Mouse (Mus musculus) cerebellum, postnatal 25 days (tissue): ENCODE results near the gene Spty2d1.
"Not testable (repeated sequence)": the region's sequence is repeated elsewhere in the genome, so short reads cannot be mapped to it uniquely, and the experiment has no call there.

ENCODE experiments used
- DNase-seq, 2 experiments: peaks; one replicate each; pipeline ENCODE4 v3.0.0; 2021; ENCODE audit warnings: mixed read lengths in 2 of 2

Spty2d1 gene

DNA sequence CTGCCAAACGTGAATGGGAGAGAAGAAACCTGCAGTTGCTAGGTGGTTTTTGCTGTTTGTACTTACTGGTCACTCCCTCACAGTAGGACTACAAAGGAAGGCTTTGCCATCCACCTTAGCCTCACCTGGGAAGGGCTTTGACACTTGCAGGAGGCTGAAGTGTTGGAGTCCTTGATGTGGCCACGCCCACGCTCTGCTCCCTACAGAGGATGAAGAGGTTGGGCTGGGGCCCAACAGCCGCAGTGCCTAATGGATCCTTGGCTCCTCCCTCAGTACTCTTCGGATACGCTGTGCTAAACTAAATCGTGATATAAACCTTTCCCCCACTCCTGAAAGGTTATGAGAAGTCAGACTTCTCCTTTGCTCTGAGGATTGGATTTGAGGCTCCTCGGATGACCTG lies 12.7 kb upstream of the Spty2d1 start:
- DNase-seq, result no peak

- peak; percentile 32 to 43 for DNase-seq
Measured at GRCm38 (mm10) chr7:47019641-47020040, 11.4 kb upstream of the Spty2d1 start.

DNA sequence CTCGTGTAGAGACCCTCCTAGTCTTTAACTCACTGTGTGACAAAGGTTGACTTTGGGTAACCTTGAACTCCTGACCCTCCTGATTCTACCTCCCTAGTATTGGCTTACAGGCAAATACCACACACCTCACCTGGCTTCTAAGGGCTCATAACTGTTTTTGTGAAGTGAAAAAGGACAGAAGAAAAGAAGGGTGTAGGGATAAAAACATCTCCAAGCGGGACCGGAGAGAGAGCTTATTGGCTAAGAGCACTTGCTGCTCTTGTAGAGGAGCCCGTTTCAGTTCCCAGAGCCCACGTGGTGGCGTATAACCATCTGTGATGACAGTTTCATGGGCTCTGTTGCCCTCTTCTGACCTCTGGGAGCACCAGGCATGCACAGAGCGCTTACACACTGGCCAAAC lies 8.9 kb upstream of the Spty2d1 start:
- no peak for DNase-seq

- no peak for DNase-seq
Measured at GRCm38 (mm10) chr7:47016602-47017001, 8.4 kb upstream of the Spty2d1 start.

- DNase-seq, result peak; percentile 74 to 86
Measured at GRCm38 (mm10) chr7:47015390-47016065, 7.3 kb upstream of the Spty2d1 start.

DNA sequence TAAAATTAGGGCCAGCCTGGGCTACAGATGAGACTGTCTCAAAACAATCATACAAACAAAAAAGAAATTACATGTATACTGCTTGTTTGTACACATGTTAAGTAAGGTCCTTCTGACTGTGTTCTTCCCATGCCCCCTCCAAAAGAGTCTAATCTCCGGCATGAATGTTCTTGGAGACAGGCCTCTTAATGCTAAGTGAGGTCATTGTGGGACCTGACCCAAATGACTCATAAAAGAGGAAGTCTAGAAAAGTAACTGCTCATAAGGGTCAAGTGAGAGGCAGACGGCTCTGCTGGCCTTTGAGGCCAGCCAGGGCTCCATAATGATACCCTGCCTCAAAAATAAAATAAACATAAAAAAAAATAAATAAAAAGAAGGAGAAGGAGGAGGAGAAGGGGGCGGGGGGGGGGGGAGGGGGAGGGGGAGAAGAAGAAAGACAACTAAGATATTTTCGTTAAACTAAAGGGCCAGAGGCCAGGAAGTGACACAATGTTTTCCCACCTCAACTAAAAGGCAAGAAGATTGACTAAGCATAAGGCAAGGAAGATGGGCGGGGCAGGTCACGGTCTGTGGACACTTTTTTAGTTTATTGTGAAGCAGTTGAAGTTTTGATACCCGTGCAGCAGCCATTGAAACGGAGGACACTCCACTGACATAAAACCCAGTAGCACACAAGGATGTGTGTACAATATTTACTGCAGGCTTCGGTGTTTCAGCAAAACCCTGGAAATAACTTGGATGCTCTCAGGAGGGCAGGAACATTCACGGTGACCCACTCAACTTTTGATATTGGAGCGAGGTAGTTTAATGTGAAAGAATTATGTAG lies 6.6 kb upstream of the Spty2d1 start:
- DNase-seq, result no peak

DNA sequence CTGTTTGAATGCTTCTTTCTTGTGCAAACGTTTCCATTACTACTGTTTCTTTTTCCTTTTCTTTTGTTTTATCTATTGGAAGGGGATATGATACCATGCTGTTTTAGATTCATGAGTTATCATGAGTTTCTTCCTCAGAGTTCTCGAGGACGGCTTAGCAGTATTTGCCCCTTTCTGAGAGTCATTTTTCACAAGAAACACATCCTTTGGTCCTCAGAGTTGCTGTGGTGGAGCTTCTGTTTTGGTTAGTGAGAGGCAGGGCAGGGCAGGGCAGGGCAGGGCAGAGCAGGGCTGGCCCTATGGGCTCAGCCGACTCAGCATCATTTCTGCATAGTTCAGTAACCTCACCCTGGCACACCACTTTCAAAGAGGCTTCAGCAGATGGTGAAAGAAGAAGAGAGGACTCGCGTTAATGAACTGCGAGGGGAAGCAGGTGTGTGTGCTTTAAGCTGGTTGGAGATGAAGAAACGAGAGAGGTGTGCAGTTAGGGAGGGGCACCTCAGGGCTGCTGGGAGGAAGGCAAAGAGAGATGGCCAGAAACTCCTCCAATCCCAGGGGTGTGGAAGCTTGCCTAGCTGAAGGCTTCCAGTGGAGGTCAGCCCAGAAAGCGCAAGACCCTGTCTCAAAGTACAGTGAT lies 5.0 kb upstream of the Spty2d1 start:
- no peak for DNase-seq

GRCm38 (mm10) chr7:47007818-47008167 lies 418 bp downstream of the Spty2d1 start:
- no peak for DNase-seq

GRCm38 (mm10) chr7:47007109-47007780 lies 966 bp downstream of the Spty2d1 start:
- peak in 1 of 2 experiments; percentile 41 for DNase-seq

DNA sequence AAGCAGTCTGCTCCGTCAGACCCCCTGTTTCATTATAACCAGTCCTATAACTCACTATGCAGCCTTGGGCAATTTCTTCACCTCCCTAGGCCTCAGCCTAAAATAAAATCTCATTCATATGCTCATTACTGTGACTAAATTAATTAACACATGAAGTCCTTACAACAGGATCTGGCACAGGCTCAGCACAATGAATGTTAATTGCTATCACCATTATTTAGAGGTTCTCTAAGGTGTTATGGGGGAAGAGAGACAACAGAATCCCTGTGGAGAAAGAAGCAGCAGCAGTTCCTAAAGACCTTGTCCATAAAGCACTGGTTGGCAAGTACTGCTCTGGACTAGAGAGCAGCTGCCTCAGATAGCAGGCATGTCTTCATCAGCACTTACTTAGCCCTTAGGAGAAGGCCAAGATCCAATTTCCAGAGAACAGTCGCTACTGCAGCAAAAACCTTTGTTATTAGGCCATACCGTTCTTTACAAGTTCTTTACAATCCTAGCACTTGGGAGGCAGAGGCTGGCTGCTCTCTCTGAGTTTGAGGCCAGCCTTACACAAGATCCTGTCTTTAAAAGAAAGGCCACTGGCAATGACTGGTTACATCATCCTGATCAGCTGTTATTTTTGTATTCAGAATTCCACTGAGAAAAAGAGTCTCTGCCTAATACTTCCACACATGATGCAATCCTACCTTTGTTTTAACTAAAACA lies 4.6 kb downstream of the Spty2d1 start:
- no peak for DNase-seq

DNA sequence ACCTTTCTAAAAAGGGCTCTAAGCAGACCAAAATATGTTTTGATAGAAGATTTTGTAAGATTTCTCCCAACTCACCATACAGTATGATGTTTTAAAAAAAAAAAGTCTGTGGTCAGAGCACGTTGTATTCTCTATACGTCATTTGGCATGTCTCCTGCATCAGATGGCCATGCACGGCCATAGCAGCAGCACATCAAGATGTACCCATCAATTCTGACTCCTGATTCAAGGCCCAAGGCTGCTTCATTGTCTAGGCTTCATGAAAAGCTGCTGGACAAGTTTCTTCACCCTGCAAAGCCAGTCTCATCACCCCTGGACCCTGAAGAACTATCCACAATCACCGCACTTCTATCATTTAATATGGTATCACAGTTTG lies 6.3 kb downstream of the Spty2d1 start:
- DNase-seq, result no peak

- no peak for DNase-seq
Measured at GRCm38 (mm10) chr7:47001125-47001899, 6.9 kb downstream of the Spty2d1 start.

GRCm38 (mm10) chr7:47000644-47000983 lies 7.6 kb downstream of the Spty2d1 start:
- no peak for DNase-seq

DNA sequence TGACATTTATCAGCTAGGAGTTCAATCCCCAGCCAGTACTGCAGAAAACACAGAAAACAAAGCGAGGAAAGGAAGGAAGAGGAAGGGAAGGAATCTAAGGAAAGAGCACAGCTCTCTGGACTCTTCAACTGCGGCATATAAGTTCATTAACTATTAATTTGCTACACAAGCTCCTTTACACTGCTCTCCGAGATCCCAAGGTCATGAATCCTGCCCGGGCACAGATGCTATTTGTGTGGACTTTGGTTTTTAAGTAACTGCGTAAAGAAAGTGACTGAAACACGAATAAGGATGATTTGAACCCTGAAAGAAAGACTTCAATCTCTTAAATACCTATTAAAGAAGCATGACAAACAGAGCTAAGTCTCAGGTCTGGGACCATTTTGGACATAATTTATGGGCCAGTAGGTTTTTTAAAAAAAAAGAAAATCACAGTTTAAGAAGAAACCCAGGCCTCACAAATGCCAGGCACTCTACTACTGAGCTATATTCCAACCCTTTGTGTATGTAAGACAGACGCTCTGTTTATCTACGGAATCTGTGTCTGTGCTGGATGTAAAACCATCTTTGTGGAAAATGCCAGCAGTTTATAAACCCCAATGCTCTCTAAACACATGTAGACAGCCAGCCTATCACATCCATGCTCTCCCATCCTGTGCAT lies 8.1 kb downstream of the Spty2d1 start:
- no peak for DNase-seq

GRCm38 (mm10) chr7:46998942-46999341 lies 9.3 kb downstream of the Spty2d1 start:
- DNase-seq, result no peak

DNA sequence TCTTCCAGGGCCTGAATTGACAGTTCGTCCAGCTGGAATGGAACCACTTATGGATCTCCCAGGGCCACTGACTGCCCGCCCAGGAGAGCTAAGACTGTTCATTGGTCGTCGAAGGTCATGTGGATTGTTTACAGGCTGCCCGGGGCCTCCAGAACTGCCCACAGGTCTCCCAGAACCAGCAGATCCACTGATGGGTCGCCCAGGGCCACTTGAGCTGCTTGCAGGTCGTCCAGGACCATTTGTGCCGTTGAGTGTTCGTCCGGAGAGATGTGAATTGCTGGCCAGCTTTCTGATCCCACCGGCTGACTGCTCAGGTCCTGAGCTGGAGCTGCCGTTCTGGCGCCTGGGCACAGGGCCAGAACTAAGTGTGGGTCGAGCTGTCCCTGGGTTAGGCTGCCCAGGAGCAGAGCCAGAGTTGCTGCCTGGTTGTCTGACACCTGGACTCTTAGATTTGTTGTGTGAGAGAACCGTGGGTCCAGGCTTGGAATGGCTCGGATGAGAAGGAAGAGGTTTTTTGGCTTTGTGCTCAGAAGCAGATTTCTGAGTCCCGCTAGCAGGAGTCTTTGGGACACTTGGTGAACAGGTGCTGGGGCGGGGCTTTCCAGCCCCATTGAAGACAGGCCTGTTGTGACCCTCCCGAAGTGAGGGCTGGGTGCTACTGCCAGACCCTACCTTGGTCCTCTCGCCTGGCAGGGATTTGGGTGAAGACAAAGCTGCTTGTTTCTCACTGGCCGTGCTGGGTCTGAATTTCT lies 10.4 kb downstream of the Spty2d1 start:
- peak; percentile 85 to 86 for DNase-seq

DNA sequence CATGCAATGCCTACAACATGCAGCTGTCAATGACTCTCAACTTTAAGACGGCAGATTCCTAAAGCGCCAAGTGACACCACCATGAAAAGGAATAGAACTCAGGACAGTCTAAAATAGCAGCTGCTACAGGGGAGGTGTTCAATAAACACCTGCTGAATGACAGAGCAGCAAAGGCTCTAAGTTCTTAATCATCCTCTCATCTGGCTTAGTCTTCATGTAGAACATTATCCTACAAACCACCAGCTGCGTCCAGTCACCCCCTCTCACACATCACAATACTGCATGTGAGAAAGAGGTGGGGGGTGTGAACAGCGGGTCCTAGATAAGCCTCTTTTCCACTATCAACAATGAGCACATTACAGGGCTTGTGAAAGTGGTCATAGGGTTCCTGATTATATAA lies 11.2 kb downstream of the Spty2d1 start:
- DNase-seq, result no peak

- DNase-seq, result no peak
Measured at GRCm38 (mm10) chr7:46995558-46995957, 12.7 kb downstream of the Spty2d1 start.

GRCm38 (mm10) chr7:46993079-46993478 lies 15.1 kb downstream of the Spty2d1 start:
- DNase-seq, result no peak

GRCm38 (mm10) chr7:46989387-46989786 lies 18.8 kb downstream of the Spty2d1 start:
- not testable (repeated sequence) for DNase-seq

- DNase-seq, result peak; percentile 14 to 29
Measured at GRCm38 (mm10) chr7:46987073-46987472, 21.1 kb downstream of the Spty2d1 start.
